Mouse (Mus musculus) olfactory bulb, adult 2 months (tissue): ENCODE measurements around the gene Siglecf. TPM values are rescaled to one million over a fixed set of nuclear protein-coding genes. Genes with fewer than 3 reads are reported as not detected.

Experiments
- H3K27ac ChIP-seq: fragments of 200-500 bp; 2 replicates; pipeline ENCODE4 v1.5.1; 2012; ENCODE audit warnings: low read depth, low read length; ENCODE audit not compliant: insufficient read depth
- H3K4me1 ChIP-seq: fragments of 200-500 bp; 2 replicates; pipeline ENCODE4 v1.6.1; 2012; ENCODE audit warnings: low read length; ENCODE audit not compliant: control insufficient read depth, insufficient read depth
- H3K4me3 ChIP-seq: fragments of 200-500 bp; 2 replicates; pipeline ENCODE4 v1.5.1; 2012; ENCODE audit warnings: mild to moderate bottlenecking, low read depth, low read length, moderate library complexity; ENCODE audit not compliant: insufficient read depth
- CTCF ChIP-seq: fragments of 200-500 bp; IDR thresholded peaks from 2 replicates; pipeline ENCODE4 v1.5.1; 2012; ENCODE audit warnings: low read depth, mild to moderate bottlenecking, low read length, moderate library complexity; ENCODE audit not compliant: insufficient read depth
- POLR2A ChIP-seq: fragments of 200-500 bp; IDR thresholded peaks from 2 replicates; pipeline ENCODE4 v1.6.1; 2012; ENCODE audit warnings: mild to moderate bottlenecking, low read depth, low read length, moderate library complexity; ENCODE audit not compliant: insufficient read depth
- WGBS: fragments of 180-500 bp; shearing (Covaris S2); methylation state at CpG from one replicate; pipeline ENCODE4 v1.1.7; 2018; 5-methylcytosine and 5-hydroxymethylcytosine counted together
- polyA plus RNA-seq: library from polyadenylated mRNA; stranded (reverse); fragments of >200 nt; gene quantifications from 2 replicates; pipeline ENCODE4 v1.2.4, GENCODE M21; 2012; ENCODE audit warnings: low replicate concordance; ENCODE audit not compliant: missing spikeins, insufficient read depth, insufficient read length

Siglecf gene
- polyA plus RNA-seq, result not detected in 2 replicates

GRCm38 (mm10) chr7:43351154-43351553 lies at the start of gene Siglecf:
Siglecf (plus strand) TSS chr7:43351341.
- H3K4me1 ChIP-seq, result peaks cover 2% of the 10 kb centered on the region; the same call in 1 of the 2 replicates
- WGBS, result 68% methylated on average over 3 of the region's 3 CpGs
- TF ChIP-seq CTCF, result no peak
- TF ChIP-seq POLR2A, result no peak
- H3K27ac ChIP-seq, result no peak within 1 kb of the TSS
- H3K4me3 ChIP-seq, result no peak within 1 kb of the TSS

GRCm38 (mm10) chr7:43305235-43305634 lies 45.9 kb upstream of the Siglecf start:
- 63% methylated on average over 3 of the region's 3 CpGs for whole genome bisulfite sequencing
- Histone ChIP-seq H3K4me1 (no peaks in the 10 kb centered on the region; the same call in 1 of the 2 replicates), H3K27ac (no peak overlapping the region), H3K4me3 (no peak overlapping the region)
- TF ChIP-seq POLR2A, result no peak
- TF ChIP-seq CTCF, result no peak

GRCm38 (mm10) chr7:43309069-43309468 lies 42.1 kb upstream of the Siglecf start:
- Histone ChIP-seq H3K27ac (no peak overlapping the region), H3K4me3 (no peak overlapping the region), H3K4me1 (peaks cover 3% of the 10 kb centered on the region; the same call in 1 of the 2 replicates)
- WGBS, result 97% methylated on average over 2 of the region's 2 CpGs
- TF ChIP-seq POLR2A (no peak), CTCF (no peak)

GRCm38 (mm10) chr7:43311632-43312031 lies 39.5 kb upstream of the Siglecf start:
- 75% methylated on average over 6 of the region's 6 CpGs for WGBS
- Histone ChIP-seq H3K27ac (no peak overlapping the region), H3K4me3 (no peak overlapping the region), H3K4me1 (peaks cover 3% of the 10 kb centered on the region; the same call in 1 of the 2 replicates)
- no peak for TF ChIP-seq POLR2A
- TF ChIP-seq CTCF, result no peak

GRCm38 (mm10) chr7:43312386-43313012 lies 38.6 kb upstream of the Siglecf start:
- no peak for TF ChIP-seq CTCF
- TF ChIP-seq POLR2A, result no peak
- peak overlapping the region; percentile 82 for H3K4me3 ChIP-seq
- WGBS, result under 1% methylated on average over 32 of the region's 32 CpGs
- peaks cover 3% of the 10 kb centered on the region; the same call in 1 of the 2 replicates for H3K4me1 ChIP-seq
- 0 out of 2 replicates have a peak overlapping the region, but pooled peaks have one; percentile 2 for H3K27ac ChIP-seq

GRCm38 (mm10) chr7:43313013-43313428 lies 38.1 kb upstream of the Siglecf start, which contains the start of gene Zfp715:
Zfp715 (minus strand) TSS chr7:43313294.
- peak within 1 kb of the TSS; percentile 41; the same call in 1 of the 2 replicates for H3K27ac ChIP-seq
- peaks cover 3% of the 10 kb centered on the region; the same call in 1 of the 2 replicates for H3K4me1 ChIP-seq
- H3K4me3 ChIP-seq, result peak within 1 kb of the TSS; percentile 82
- TF ChIP-seq POLR2A, result peak; percentile 81
- no peak for TF ChIP-seq CTCF
- under 1% methylated on average over 33 of the region's 33 CpGs for WGBS

- H3K4me3 ChIP-seq, result no peak overlapping the region
Observed at GRCm38 (mm10) chr7:43326223-43326780, 24.8 kb upstream of the Siglecf start.

GRCm38 (mm10) chr7:43328101-43328500 lies 23.0 kb upstream of the Siglecf start:
- Histone ChIP-seq H3K4me3 (no peak overlapping the region), H3K4me1 (no peaks in the 10 kb centered on the region), H3K27ac (no peak overlapping the region)
- WGBS, result 64% methylated on average over 4 of the region's 4 CpGs
- TF ChIP-seq CTCF (no peak), POLR2A (no peak)

More at GRCm38 (mm10) chr7:43326223-43326780, 24.8 kb upstream of the Siglecf start:
- Histone ChIP-seq H3K4me1 (no peaks in the 10 kb centered on the region), H3K27ac (no peak overlapping the region)
- WGBS, result 49% methylated on average over 10 of the region's 10 CpGs
- no peak for TF ChIP-seq POLR2A

- TF ChIP-seq CTCF, result no peak
- TF ChIP-seq POLR2A, result no peak
- no peak overlapping the region for H3K4me3 ChIP-seq
- H3K27ac ChIP-seq, result no peak overlapping the region
- WGBS, result 34% methylated on average over 5 of the region's 7 CpGs
- no peaks in the 10 kb centered on the region for H3K4me1 ChIP-seq
Observed at GRCm38 (mm10) chr7:43333203-43333602, 17.9 kb upstream of the Siglecf start.

- Histone ChIP-seq H3K27ac (no peak overlapping the region), H3K4me1 (no peaks in the 10 kb centered on the region), H3K4me3 (no peak overlapping the region)
- WGBS, result 69% methylated on average over 2 of the region's 2 CpGs
- TF ChIP-seq POLR2A, result no peak
- TF ChIP-seq CTCF, result no peak
Observed at GRCm38 (mm10) chr7:43333899-43334298, 17.2 kb upstream of the Siglecf start.
